Mouse (Mus musculus): ENCODE data around the gene Omt2b. TPM values are rescaled to one million over a fixed set of nuclear protein-coding genes. Genes with fewer than 3 reads are reported as not detected.
"Not testable (repeated sequence)": the region's sequence is repeated elsewhere in the genome, so short reads cannot be mapped to it uniquely, and the experiment has no call there.

Gene Omt2b
- polyA plus RNA-seq, 1 experiment from 2014 or later: not detected

GRCm38 (mm10) chr9:78348206-78349004, 21.0 kb downstream of the Omt2b start:
- not testable (repeated sequence) for H3K36me3 ChIP-seq (ENCODE audit: control insufficient read depth, insufficient read depth, low read length); H3K9me3 ChIP-seq (replicated peaks; ENCODE audit: control insufficient read depth, low read length); H3K4me2 ChIP-seq (ENCODE audit: low read depth, low read length); H3K4me1 ChIP-seq (ENCODE audit: control insufficient read depth, insufficient read depth, low read length); ATAC-seq (ENCODE audit: insufficient read depth, low FRiP score); H3K27me3 ChIP-seq (ENCODE audit: control insufficient read depth, insufficient read depth, low read length); H3K9ac ChIP-seq (ENCODE audit: low read length); H3K4me3 ChIP-seq (replicated peaks; ENCODE audit: low read length)
- peak overlapping the region; percentile 27; the same call in 1 of the 2 replicates for H3K27ac ChIP-seq (ENCODE audit: low read length)
- WGBS: 54% methylated on average over 6 of the region's 6 CpGs

DNA sequence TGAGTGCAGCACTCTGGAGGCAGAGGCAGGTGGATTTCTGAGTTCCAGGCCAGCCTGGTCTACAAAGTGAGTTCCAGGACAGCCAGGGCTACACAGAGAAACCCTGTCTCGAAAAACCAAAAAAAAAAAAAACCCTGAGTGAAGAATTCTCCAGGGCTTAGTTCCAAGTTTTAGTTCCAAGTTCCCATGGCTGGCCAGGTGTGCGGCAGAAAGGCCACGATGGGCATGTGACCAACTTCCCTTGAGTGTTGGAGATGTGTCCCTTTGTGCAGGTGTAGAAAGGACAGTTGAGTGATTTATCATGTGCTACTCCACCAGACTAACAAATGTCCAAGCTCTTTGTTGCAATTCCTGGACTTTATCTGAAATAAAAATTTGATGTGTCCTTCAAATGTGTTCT, 21.8 kb downstream of the Omt2b start:
- 82% methylated on average over 3 of the region's 3 CpGs for WGBS

DNA sequence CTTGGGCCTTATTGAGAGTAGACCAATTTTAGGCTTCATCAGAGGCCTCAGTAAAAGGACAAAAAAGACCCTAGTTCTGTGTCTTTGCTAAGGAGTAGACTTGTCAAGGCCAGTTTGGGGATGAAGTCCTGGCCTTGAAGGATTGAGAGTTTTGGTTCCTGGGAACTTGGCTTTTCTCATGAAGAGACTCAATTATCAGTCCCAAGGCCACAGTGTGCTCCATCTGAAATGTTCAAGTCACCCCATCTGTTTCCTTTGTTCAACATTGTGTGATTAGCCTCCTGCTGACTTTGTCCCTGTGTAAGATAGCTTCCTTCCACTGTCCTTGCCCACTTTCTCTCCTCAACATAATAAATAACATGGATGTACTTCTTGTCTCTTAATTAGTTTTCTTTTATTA, 22.6 kb downstream of the Omt2b start:
- H3K4me1 ChIP-seq (ENCODE audit: control insufficient read depth, insufficient read depth, low read length); H3K27ac ChIP-seq (ENCODE audit: low read length); H3K9me3 ChIP-seq (replicated peaks; ENCODE audit: control insufficient read depth, low read length); H3K4me2 ChIP-seq (ENCODE audit: low read depth, low read length); H3K36me3 ChIP-seq (ENCODE audit: control insufficient read depth, insufficient read depth, low read length); H3K4me3 ChIP-seq (replicated peaks; ENCODE audit: low read length); H3K9ac ChIP-seq (ENCODE audit: low read length); H3K27me3 ChIP-seq (ENCODE audit: control insufficient read depth, insufficient read depth, low read length); ATAC-seq (ENCODE audit: insufficient read depth, low FRiP score): not testable (repeated sequence)

More for the DNA sequence above, 21.8 kb downstream of the Omt2b start:
- H3K4me1 ChIP-seq (ENCODE audit: control insufficient read depth, insufficient read depth, low read length); H3K4me2 ChIP-seq (ENCODE audit: low read depth, low read length); ATAC-seq (ENCODE audit: insufficient read depth, low FRiP score); H3K9ac ChIP-seq (ENCODE audit: low read length); H3K9me3 ChIP-seq (replicated peaks; ENCODE audit: control insufficient read depth, low read length); H3K36me3 ChIP-seq (ENCODE audit: control insufficient read depth, insufficient read depth, low read length); H3K27me3 ChIP-seq (ENCODE audit: control insufficient read depth, insufficient read depth, low read length); H3K4me3 ChIP-seq (replicated peaks; ENCODE audit: low read length); H3K27ac ChIP-seq (ENCODE audit: low read length): not testable (repeated sequence)

DNA sequence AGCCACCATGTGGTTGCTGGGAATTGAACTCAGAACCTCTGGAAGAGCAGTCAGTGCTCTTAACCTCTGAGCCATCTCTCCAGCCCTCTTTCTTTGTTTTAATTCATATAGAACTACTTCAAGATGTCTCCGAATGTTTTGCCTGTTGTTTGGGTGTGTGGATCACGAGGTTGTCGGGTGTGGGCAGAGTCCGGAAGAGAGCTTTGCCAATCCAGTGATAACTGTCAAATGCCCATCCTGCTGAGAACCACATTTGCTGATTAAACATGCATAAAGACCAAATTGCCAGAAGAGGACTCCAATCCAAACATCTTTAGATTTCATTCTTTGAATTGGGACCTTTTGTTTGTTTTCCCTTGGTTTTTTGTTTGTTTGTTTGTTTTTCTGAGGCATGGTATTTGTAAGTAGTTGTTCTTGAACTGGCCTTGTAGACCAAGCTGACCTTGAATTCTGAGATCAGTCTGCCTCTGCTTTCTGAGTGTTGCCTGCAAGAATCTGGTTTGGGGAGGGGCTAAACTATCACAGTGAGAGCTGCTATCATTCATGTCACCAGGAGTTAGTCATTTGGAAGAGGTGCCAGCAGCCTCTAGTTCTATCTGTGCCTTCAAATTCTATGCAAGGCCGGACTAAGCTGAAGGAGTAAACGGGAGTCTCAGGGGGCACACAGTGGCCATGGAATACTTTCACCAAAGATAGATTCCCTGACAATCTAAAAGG, 24.3 kb downstream of the Omt2b start:
- H3K4me3 ChIP-seq (replicated peaks; ENCODE audit: low read length): no peak overlapping the region
- no peak overlapping the region for H3K27ac ChIP-seq (ENCODE audit: low read length)
- H3K4me2 ChIP-seq (ENCODE audit: low read depth, low read length): no peak overlapping the region
- no peak overlapping the region for H3K9ac ChIP-seq (ENCODE audit: low read length)
- H3K36me3 ChIP-seq (ENCODE audit: control insufficient read depth, insufficient read depth, low read length): no peaks in the 10 kb centered on the region
- no peak for ATAC-seq (ENCODE audit: insufficient read depth, low FRiP score)
- no peaks in the 10 kb centered on the region for H3K9me3 ChIP-seq (replicated peaks; ENCODE audit: control insufficient read depth, low read length)
- no peaks in the 10 kb centered on the region for H3K27me3 ChIP-seq (ENCODE audit: control insufficient read depth, insufficient read depth, low read length)
- 73% methylated on average over 6 of the region's 6 CpGs for WGBS
- no peaks in the 10 kb centered on the region for H3K4me1 ChIP-seq (ENCODE audit: control insufficient read depth, insufficient read depth, low read length)

GRCm38 (mm10) chr9:78354665-78355578, 27.5 kb downstream of the Omt2b start:
- 75% methylated on average over 11 of the region's 11 CpGs for whole genome bisulfite sequencing
- Histone ChIP-seq H3K4me3 (replicated peaks; ENCODE audit: low read length) (no peak overlapping the region), H3K27me3 (ENCODE audit: control insufficient read depth, insufficient read depth, low read length) (no peaks in the 10 kb centered on the region), H3K9ac (ENCODE audit: low read length) (no peak overlapping the region), H3K36me3 (ENCODE audit: control insufficient read depth, insufficient read depth, low read length) (no peaks in the 10 kb centered on the region), H3K9me3 (replicated peaks; ENCODE audit: control insufficient read depth, low read length) (no peaks in the 10 kb centered on the region), H3K27ac (ENCODE audit: low read length) (no peak overlapping the region), H3K4me1 (ENCODE audit: control insufficient read depth, insufficient read depth, low read length) (no peaks in the 10 kb centered on the region), H3K4me2 (ENCODE audit: low read depth, low read length) (no peak overlapping the region)
- ATAC-seq (ENCODE audit: insufficient read depth, low FRiP score): no peak

GRCm38 (mm10) chr9:78355611-78356010, 28.2 kb downstream of the Omt2b start, which contains the start of gene Gsta2:
Gsta2 (minus strand) TSS chr9:78355788.
- 84% methylated on average over 8 of the region's 8 CpGs for WGBS
- H3K9ac ChIP-seq (ENCODE audit: low read length): no peak within 1 kb of the TSS
- no peak for ATAC-seq (ENCODE audit: insufficient read depth, low FRiP score)
- H3K27me3 ChIP-seq (ENCODE audit: control insufficient read depth, insufficient read depth, low read length): no peaks in the 10 kb centered on the region
- H3K4me3 ChIP-seq (replicated peaks; ENCODE audit: low read length): no peak within 1 kb of the TSS
- no peak within 1 kb of the TSS for H3K27ac ChIP-seq (ENCODE audit: low read length)
- H3K4me1 ChIP-seq (ENCODE audit: control insufficient read depth, insufficient read depth, low read length): no peaks in the 10 kb centered on the region
- no peaks in the 10 kb centered on the region for H3K36me3 ChIP-seq (ENCODE audit: control insufficient read depth, insufficient read depth, low read length)
- H3K9me3 ChIP-seq (replicated peaks; ENCODE audit: control insufficient read depth, low read length): no peaks in the 10 kb centered on the region
- H3K4me2 ChIP-seq (ENCODE audit: low read depth, low read length): no peak within 1 kb of the TSS

DNA sequence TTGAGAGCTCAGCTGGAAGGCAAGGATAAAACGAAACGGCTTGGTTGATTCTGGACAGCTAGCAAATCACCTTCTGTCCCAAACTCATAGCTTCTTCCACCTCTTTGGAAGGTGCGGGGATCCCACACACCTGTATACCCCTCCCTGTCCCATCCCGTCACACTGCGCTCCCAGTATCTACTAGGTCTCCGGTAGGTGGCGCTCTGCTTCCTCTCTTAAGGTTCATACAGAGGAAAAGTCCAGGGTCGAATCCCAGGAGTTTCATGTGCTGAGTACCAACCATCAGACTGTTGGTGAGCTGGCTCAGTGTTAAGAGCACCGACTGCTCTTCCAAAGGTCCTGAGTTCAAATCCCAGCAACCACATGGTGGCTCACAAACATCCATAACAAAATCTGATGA, 30.7 kb downstream of the Omt2b start:
- H3K27ac ChIP-seq (ENCODE audit: low read length): no peak overlapping the region
- H3K27me3 ChIP-seq (ENCODE audit: control insufficient read depth, insufficient read depth, low read length): no peaks in the 10 kb centered on the region
- no peaks in the 10 kb centered on the region for H3K36me3 ChIP-seq (ENCODE audit: control insufficient read depth, insufficient read depth, low read length)
- no peak overlapping the region for H3K4me3 ChIP-seq (replicated peaks; ENCODE audit: low read length)
- H3K9ac ChIP-seq (ENCODE audit: low read length): no peak overlapping the region
- WGBS: 15% methylated on average over 9 of the region's 9 CpGs
- H3K4me1 ChIP-seq (ENCODE audit: control insufficient read depth, insufficient read depth, low read length): no peaks in the 10 kb centered on the region
- no peak for ATAC-seq (ENCODE audit: insufficient read depth, low FRiP score)
- no peaks in the 10 kb centered on the region for H3K9me3 ChIP-seq (replicated peaks; ENCODE audit: control insufficient read depth, low read length)
- H3K4me2 ChIP-seq (ENCODE audit: low read depth, low read length): no peak overlapping the region

DNA sequence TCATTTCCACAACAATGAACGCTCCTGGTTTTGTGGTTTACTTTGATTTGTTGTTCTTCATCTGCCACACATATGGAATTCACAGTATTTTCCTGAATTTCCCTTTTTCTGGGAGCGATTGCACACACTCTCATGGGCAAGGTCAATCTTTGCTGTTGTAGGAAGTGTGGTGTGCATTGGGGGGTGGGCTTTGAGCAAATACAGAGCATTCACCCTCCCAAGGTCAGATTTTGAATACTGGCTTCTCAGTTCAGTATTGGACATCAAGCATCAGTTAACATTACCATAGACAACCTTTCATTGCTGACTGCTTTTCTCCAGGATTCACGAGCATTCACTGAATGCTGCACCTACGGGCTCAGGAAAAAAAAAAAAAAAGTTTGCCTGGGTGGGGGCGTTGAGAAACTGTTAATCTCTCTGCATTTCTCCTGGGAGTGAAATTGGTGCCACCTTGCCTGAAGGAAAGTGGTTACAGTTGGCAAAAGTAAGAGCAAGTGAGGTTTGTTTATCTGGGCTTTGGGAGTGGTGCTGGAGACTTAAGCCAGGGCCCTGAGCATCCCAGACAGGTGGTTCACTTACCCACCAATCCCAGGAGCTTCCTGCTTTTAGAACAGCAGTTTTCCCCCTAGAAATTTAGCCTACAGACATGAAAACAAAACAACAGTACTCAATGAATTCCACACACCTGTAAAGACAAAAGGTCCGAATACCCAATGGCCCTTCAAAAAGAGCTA, 32.5 kb downstream of the Omt2b start:
- no peak for ATAC-seq (ENCODE audit: insufficient read depth, low FRiP score)
- WGBS: 78% methylated on average over 6 of the region's 6 CpGs
- no peak overlapping the region for H3K9ac ChIP-seq (ENCODE audit: low read length)
- no peaks in the 10 kb centered on the region for H3K4me1 ChIP-seq (ENCODE audit: control insufficient read depth, insufficient read depth, low read length)
- no peak overlapping the region for H3K27ac ChIP-seq (ENCODE audit: low read length)
- H3K36me3 ChIP-seq (ENCODE audit: control insufficient read depth, insufficient read depth, low read length): no peaks in the 10 kb centered on the region
- no peak overlapping the region for H3K4me2 ChIP-seq (ENCODE audit: low read depth, low read length)
- H3K4me3 ChIP-seq (replicated peaks; ENCODE audit: low read length): no peak overlapping the region
- no peaks in the 10 kb centered on the region for H3K27me3 ChIP-seq (ENCODE audit: control insufficient read depth, insufficient read depth, low read length)
- H3K9me3 ChIP-seq (replicated peaks; ENCODE audit: control insufficient read depth, low read length): no peaks in the 10 kb centered on the region
